Mouse (Mus musculus): ENCODE results near the gene Trpc4ap.

DNA sequence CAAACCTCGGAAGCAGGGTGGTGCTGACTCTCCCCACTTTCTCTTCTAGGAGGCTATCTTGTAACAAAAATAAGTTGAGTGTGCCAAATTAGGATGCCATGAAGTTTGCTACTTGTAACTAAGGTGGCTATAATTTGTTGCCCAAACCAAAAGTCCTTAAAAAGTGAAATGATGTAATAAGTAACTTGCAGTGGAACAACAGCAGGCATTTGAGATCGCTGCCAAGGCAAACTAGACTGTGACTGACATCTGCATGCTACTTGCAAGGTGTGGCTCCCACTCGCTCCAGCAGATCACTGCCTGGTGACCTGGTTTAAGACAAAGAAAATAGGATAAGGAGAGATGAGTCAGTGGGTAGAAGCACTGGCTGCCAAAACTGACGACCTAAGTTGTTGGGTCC, 952 bp upstream of the Trpc4ap start:
- no peak for TF ChIP-seq CTCF (IDR thresholded peaks at IDR 0.05; ENCODE audit: low read depth)
- TF ChIP-seq EP300 (IDR thresholded peaks at IDR 0.05; ENCODE audit: low read depth), result no peak

Measured in liver, embryonic 14.5 days (tissue).